Mouse (Mus musculus) cerebellum, adult 9-10 months (tissue): ENCODE data around the gene Nek10.
"Not testable (repeated sequence)": the region's sequence is repeated elsewhere in the genome, so short reads cannot be mapped to it uniquely, and the experiment has no call there.

Experiments used
- DNase-seq: peaks from one replicate; pipeline ENCODE4 v3.0.0; 2022

Gene Nek10

GRCm38 (mm10) chr14:15011408-15011807 lies 208.2 kb downstream of the Nek10 start:
- DNase-seq, result no peak

- no peak for DNase-seq
Observed at GRCm38 (mm10) chr14:15014799-15015198, 211.6 kb downstream of the Nek10 start.

GRCm38 (mm10) chr14:15030626-15031025 lies 227.4 kb downstream of the Nek10 start:
- peak; percentile 58 for DNase-seq

- not testable (repeated sequence) for DNase-seq
Observed at GRCm38 (mm10) chr14:15034638-15035037, 231.4 kb downstream of the Nek10 start.

GRCm38 (mm10) chr14:15048186-15048585 lies 245.0 kb downstream of the Nek10 start:
- DNase-seq, result no peak

GRCm38 (mm10) chr14:15061496-15061895 lies 258.3 kb downstream of the Nek10 start:
- no peak for DNase-seq
